Mouse (Mus musculus): Measurements from ENCODE around the gene Efna1. TPM values are rescaled to one million over a fixed set of nuclear protein-coding genes. Genes with fewer than 3 reads are reported as not detected.
A peak's percentile ranks its signal among the peaks of the same experiment; 100 is the strongest.

Gene Efna1
- total RNA-seq, 2 experiments from 2014 or later = 7.9 to 13.1 TPM

- DNase-seq = no peak
- TF ChIP-seq CTCF (IDR thresholded peaks at IDR 0.05) = no peak
- Histone ChIP-seq H3K27ac (peak overlapping the region; percentile 90), H3K4me3 (peak overlapping the region; percentile 88)
- intact Hi-C loops (cut with DNase I) = no loop called here
Observed at GRCm38 (mm10) chr3:89268916-89269315, 12.0 kb downstream of the Efna1 start.

- intact Hi-C loops (cut with DNase I) = loop anchor here (2.0 kb wide), 2 partner anchors 14 to 16 kb away; partner anchors contain the start of gene Efna1
- no peak for TF ChIP-seq CTCF (IDR thresholded peaks at IDR 0.05)
- Histone ChIP-seq H3K27ac (peak overlapping the region; percentile 93), H3K4me3 (peak overlapping the region; percentile 84)
- DNase-seq = peak; percentile 83
Observed at GRCm38 (mm10) chr3:89266439-89266893, 14.5 kb downstream of the Efna1 start.

DNA sequence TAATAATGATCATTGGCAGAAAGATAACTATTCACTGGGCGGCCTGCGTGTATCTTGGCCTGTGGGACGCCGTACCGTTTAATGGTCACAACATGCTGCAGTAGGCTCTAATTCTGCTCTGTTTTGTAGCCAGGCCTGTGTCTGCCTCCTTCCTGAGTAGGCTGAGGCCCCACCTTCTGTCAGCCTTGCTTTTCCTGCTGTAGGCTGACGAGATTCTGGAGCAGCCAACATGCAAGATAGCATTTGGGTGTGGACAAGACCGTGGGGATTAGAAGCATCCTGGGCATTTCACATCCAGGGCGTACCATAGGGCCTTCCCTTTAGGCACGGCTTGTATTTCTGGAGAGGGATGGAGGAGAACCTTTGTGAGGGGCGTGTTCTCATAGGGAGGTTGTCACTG is 18.5 kb downstream of the Efna1 start:
- TF ChIP-seq CTCF (IDR thresholded peaks at IDR 0.05) = no peak
- Histone ChIP-seq H3K27ac (peak overlapping the region; percentile 81), H3K4me3 (no peak overlapping the region)
- DNase-seq = no peak
- intact Hi-C loops (cut with DNase I) = no loop called here

DNA sequence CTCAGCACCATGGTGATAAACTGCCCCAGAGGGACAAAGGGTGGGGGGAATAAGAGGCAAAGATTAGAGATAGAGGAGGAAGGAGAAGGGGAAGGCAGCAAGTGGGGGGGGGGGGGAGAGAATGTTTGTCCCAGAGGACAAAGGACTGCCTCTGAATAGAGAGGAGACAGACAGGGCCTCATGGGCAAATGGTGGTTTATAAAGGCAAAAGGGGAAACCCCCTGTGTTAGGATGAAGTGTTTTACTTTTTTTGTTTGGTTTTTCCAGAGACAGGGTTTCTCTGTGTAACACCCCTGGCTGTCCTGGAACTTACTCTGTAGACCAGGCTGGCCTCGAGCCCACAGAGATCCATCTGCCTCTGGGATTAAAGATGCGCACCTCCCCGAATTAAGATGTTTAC is 20.7 kb downstream of the Efna1 start:
- TF ChIP-seq CTCF (IDR thresholded peaks at IDR 0.05) = no peak
- intact Hi-C loops (cut with DNase I) = no loop called here
- H3K4me3 ChIP-seq = no peak overlapping the region
- no peak for DNase-seq
- H3K27ac ChIP-seq = no peak overlapping the region

GRCm38 (mm10) chr3:89259076-89259475 is 21.9 kb downstream of the Efna1 start, which contains the start of gene Dpm3:
Dpm3 (plus strand) TSS chr3:89259358.
- Histone ChIP-seq H3K4me3 (no peak within 1 kb of the TSS), H3K27ac (no peak within 1 kb of the TSS)
- DNase-seq = no peak
- TF ChIP-seq CTCF (IDR thresholded peaks at IDR 0.05) = no peak
- intact Hi-C loops (cut with DNase I) = no loop called here

GRCm38 (mm10) chr3:89256177-89256576 is 24.8 kb downstream of the Efna1 start:
- DNase-seq = no peak
- intact Hi-C loops (cut with DNase I) = no loop called here

DNA sequence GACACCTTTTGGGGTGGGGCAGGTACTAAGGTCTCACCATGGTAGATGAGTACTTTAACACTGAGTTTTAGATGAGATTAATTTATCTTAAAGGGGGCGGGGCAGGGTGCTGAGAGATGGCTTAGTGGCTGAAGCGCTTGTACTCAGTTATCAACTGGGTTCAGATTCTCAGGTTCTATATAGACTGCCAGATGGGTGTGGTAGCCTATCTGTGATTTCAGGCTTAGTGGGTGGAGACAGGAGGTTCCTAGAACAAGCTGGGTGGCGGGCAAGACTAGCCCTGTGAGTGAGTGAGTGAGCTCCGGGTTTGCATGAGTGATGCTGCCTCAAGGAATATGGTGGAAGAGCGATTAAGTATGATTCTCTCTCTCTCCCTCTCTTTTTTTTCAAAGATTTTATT is 25.9 kb downstream of the Efna1 start:
- intact Hi-C loops (cut with DNase I) = no loop called here
- no peak for DNase-seq
- no peak for TF ChIP-seq CTCF (IDR thresholded peaks at IDR 0.05)
- H3K4me3 ChIP-seq = no peak overlapping the region
- no peak overlapping the region for H3K27ac ChIP-seq

More at GRCm38 (mm10) chr3:89256177-89256576, 24.8 kb downstream of the Efna1 start:
- no peak for TF ChIP-seq CTCF (IDR thresholded peaks at IDR 0.05)
- Histone ChIP-seq H3K27ac (peak overlapping the region; percentile 43; the same call in 1 of the 2 replicates), H3K4me3 (no peak overlapping the region)

DNA sequence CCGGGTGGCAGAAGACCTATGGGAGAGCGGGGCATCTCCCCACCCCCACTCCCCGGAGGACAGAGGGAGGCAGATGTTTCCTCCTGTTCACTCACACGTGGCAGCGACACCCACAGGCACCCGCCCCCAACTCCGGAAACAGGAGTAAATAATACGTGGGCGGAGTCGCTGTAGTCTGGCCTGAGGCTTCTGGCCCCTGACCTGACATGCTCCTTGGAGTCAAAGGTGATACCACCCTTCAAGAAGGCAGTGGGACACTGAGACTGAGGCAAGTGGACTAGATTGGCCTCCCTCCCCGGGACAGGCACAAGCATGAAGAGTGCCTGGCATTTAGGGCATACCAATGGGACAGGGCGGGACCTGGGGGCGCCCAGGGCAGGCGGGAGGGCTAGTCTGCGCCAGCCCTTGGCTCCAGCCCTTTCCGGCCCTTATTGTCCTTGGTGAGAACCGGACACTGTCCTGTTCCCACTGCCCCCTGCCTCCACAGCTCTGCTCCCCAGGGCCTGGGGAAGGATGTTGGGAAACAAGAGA is 29.5 kb downstream of the Efna1 start:
- Histone ChIP-seq H3K27ac (peak overlapping the region; percentile 89), H3K4me3 (peak overlapping the region; percentile 61)
- no peak for TF ChIP-seq CTCF (IDR thresholded peaks at IDR 0.05)
- peak; percentile 74 for DNase-seq
- intact Hi-C loops (cut with DNase I) = loop anchor here (2.0 kb wide), 1 partner anchor 15 kb away; no protein-coding TSS in a partner anchor

DNA sequence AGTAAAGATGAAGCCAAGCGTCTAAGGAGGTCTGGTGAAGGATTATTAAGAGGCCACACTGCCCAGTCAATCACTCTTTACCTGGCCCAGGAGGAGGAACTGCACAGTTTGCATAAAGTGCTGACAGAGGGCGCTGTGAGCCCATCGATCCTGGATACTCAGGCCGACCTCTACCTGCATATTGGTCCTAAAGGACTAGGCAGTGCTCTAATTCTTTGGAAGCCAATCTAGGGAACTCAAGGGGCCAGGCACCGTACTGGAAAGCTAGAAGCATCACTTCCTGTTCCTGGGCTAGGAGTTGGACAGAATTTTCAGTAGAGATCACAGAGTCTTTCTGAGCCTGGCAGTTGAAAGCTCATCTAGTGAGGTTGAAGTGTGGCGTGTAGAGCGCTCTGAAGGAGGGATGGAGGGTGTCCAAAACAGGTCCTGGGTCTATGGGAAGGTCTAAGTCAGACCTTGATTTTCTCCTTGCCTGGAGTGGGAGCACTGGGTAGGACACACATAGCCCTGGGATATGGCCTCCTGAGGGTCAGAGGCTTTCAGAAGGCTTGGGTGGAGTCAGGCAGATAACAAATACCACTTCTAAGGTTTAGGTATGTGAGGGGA is 30.4 kb downstream of the Efna1 start:
- intact Hi-C loops (cut with DNase I) = loop anchor here (1.0 to 2.0 kb wide), 2 partner anchors 16 to 32 kb away; no protein-coding TSS in a partner anchor
- TF ChIP-seq CTCF (IDR thresholded peaks at IDR 0.05) = peak; percentile 88
- peak overlapping the region; percentile 89 for H3K27ac ChIP-seq
- peak overlapping the region; percentile 61 for H3K4me3 ChIP-seq
- peak; percentile 75 for DNase-seq

DNA sequence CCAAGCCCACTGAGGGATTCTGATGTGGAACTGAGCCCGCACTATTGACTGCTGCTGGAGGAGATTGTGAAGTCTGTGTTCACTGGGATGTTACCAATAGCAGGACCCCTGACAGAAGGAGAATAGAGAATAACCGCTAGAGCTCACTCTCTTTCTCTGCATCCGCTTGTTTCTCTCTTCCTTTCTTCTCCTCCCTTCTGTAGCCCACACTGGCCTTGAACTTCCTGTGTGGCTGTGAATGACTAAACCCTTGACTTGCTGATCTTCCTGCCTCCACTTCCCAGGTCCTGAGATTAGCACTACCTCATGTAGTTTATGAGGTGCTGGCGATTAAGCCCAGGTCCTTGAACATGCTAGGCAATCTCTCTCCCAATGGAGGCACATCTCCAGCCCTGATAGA is 33.5 kb downstream of the Efna1 start:
- DNase-seq = no peak
- intact Hi-C loops (cut with DNase I) = loop anchor here (2.0 kb wide), 1 partner anchor 61 kb away; no protein-coding TSS in a partner anchor
- Histone ChIP-seq H3K4me3 (peak overlapping the region; percentile 90; the same call in 1 of the 2 replicates), H3K27ac (no peak overlapping the region)
- TF ChIP-seq CTCF (IDR thresholded peaks at IDR 0.05) = no peak

DNA sequence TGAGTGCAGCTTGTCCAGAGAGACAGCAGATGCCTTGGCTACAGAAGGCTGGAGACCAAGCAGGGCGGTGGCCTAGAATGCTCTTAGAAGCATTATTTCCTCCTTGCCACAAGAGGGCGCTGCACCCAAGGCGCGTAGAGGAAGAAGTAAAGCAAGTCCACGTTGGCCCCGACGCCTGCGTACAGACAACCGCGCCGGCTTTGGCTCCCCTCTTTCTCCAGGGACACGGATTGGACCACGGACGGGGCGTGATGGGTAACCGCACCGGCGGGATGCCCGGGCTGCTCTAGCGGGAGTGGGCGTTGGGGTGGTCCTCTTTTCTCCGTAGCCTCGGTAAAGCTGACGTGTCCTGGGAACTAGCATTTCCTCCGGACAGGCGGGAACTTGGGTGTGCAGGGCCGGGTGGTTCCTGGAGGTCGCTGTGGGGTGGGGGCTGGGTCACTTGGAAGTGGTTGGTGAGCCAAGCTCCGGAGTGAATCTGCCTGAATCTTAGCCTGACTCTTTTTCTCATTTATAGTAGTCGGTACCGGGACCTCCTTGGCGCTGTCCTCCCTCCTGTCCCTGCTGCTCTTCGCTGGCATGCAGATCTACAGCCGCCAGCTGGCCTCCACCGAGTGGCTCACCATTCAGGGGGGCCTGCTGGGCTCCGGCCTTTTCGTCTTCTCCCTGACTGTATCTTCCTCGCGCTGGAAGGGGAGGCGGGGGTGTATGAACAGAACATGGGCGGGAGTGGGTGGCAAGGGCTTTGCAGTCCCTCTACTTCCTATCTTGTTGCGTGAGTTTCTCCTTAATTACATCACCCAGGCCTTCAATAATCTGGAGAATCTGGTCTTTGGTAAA is 34.5 kb downstream of the Efna1 start, which contains the start of gene Trim46:
TSS of gene Trim46 (minus strand) at position 49 of the 840 bp plus-strand sequence.
- H3K4me3 ChIP-seq = peak within 1 kb of the TSS; percentile 90
- DNase-seq = peak; percentile 93
- no peak; the same call in none of the 2 replicates for TF ChIP-seq CTCF (IDR thresholded peaks at IDR 0.05)
- intact Hi-C loops (cut with DNase I) = loop anchor here (2.0 kb wide), 1 partner anchor 62 kb away; no protein-coding TSS in a partner anchor
- H3K27ac ChIP-seq = peak within 1 kb of the TSS; percentile 93

- intact Hi-C loops (cut with DNase I) = loop anchor here (2.0 kb wide), 1 partner anchor 63 kb away; no protein-coding TSS in a partner anchor
- no peak for DNase-seq
- Histone ChIP-seq H3K4me3 (peak within 1 kb of the TSS; percentile 90), H3K27ac (peak within 1 kb of the TSS; percentile 93)
- no peak for TF ChIP-seq CTCF (IDR thresholded peaks at IDR 0.05)
Observed at GRCm38 (mm10) chr3:89245688-89246171, 35.2 kb downstream of the Efna1 start, which contains the start of gene Krtcap2. Krtcap2 (plus strand) TSS chr3:89245966.
